Mouse (Mus musculus): ENCODE results near the gene Asic4. TPM values are rescaled to one million over a fixed set of nuclear protein-coding genes. Genes with fewer than 3 reads are reported as not detected.

Gene Asic4
- polyA plus RNA-seq (2015; fragmentation: Nextera tagmentation; extraction: Ambion mirVana), result 0.06 TPM in 1 of 2 replicates, not detected in the other

DNA sequence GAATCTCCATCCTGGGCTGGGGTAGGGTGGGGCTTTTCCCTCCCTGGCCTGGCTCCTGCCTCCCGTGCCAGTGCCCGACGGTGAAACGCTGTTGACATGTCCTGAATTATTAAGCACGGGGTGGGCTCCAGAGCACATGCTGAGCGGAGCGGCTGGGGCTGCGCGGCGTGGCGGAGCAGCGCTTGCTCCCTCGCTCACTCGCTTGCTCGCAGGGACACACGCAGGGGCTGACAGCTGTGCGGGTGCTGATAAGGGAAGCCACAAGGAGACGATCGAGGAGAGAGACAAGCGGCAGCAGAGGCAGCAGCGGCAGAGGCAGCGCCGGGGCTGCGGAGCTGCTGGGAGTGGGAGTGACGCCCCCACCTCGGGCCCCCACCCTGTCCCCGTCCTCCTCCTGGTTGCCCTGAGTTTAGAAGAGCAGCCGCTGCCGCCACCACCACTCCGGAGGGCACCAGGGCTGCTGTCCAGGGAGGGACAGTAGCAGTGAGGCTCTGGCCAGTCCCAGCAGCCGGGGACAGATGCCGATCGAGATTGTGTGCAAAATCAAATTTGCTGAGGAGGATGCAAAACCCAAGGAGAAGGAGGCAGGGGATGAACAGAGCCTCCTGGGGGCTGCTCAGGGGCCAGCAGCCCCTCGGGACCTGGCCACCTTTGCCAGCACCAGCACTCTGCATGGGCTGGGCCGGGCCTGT lies at the start of gene Asic4:
Gene Asic4, plus strand, starts transcription at position 123 of the 692 bp plus-strand sequence.
- peak within 1 kb of the TSS; percentile 57 for H3K4me2 ChIP-seq (ENCODE audit: low read depth, low read length)
- H3K27me3 ChIP-seq (ENCODE audit: control insufficient read depth, insufficient read depth, low read depth, low read length), result peaks cover 92% of the 10 kb centered on the region
- peak within 1 kb of the TSS; percentile 2; the same call in 1 of the 2 replicates for H3K9ac ChIP-seq (ENCODE audit: low read depth, low read length)
- peak; percentile 43; the same call in 1 of the 2 replicates for ATAC-seq (ENCODE audit: low read depth)
- H3K36me3 ChIP-seq (ENCODE audit: control insufficient read depth, insufficient read depth), result no peaks in the 10 kb centered on the region
- peaks cover 54% of the 10 kb centered on the region for H3K4me1 ChIP-seq (ENCODE audit: control insufficient read depth, low read depth, low read length)
- H3K4me3 ChIP-seq (ENCODE audit: low read depth, low read length), result peak within 1 kb of the TSS; percentile 35
- H3K9me3 ChIP-seq (replicated peaks; ENCODE audit: control insufficient read depth, low read length), result no peaks in the 10 kb centered on the region
- H3K27ac ChIP-seq (ENCODE audit: low read length), result no peak within 1 kb of the TSS
- under 1% methylated on average over 29 of the region's 35 CpGs for WGBS (ENCODE audit: insufficient replicate concordance)

DNA sequence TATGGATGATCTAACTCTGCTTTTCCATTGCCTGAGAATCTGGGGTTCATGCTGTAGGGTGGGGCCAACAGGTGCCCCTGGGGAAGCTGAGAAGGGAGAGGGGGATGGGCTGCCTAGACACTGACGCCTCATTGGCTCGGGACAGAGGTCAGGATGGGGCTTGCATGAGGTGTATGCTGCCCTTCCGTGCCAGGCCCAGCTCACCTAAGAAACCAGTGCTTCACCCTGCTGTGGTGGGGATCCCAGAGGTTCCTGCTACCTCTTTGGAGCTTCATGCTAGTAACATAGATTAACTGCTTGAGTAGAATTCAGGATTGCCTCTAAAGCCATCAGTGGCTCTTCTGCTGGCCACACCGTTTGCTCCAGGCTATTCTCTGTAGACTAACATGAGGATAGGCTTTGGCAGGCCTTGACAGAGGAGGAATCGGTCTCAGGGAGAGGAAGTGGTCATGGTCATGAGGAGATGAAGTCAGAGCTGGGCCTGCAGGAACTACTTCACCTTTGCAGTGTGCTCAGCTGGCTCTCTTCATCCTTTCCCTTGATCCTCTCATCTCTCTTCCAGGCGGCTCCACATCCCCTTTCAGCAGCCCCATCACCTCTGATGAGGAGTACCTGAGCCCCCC lies 49.6 kb upstream of the Asic4 start:
- WGBS (ENCODE audit: insufficient replicate concordance), result 30% methylated on average over 6 of the region's 6 CpGs
- Histone ChIP-seq H3K27ac (ENCODE audit: low read length) (no peak overlapping the region), H3K27me3 (ENCODE audit: control insufficient read depth, insufficient read depth, low read depth, low read length) (no peaks in the 10 kb centered on the region), H3K4me2 (ENCODE audit: low read depth, low read length) (no peak overlapping the region), H3K9me3 (replicated peaks; ENCODE audit: control insufficient read depth, low read length) (no peaks in the 10 kb centered on the region), H3K36me3 (ENCODE audit: control insufficient read depth, insufficient read depth) (no peaks in the 10 kb centered on the region), H3K4me1 (ENCODE audit: control insufficient read depth, low read depth, low read length) (peaks cover 3% of the 10 kb centered on the region; the same call in 1 of the 2 replicates), H3K9ac (ENCODE audit: low read depth, low read length) (no peak overlapping the region), H3K4me3 (ENCODE audit: low read depth, low read length) (no peak overlapping the region)
- ATAC-seq (ENCODE audit: low read depth), result no peak

DNA sequence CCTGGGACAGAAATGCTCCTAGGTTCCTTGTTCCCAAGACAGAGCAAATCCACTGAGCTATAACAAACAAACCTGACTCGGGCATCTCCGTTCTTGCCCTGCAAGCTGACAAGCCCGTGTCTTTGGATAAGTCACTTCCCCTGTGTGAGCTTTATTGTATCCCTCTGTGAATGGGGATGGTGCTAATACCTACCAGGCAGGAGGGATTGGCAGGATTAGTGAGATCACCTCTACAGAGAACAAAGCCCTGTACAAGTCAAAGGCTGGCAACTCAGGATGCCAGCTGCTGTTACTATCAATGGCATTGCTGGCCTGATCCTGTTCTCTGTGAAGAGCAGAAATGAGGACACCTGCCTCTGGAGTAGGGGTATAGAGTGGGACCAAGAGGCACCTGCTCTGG lies 44.7 kb upstream of the Asic4 start:
- no peak overlapping the region for H3K27ac ChIP-seq (ENCODE audit: low read length)
- H3K9me3 ChIP-seq (replicated peaks; ENCODE audit: control insufficient read depth, low read length), result no peaks in the 10 kb centered on the region
- no peak overlapping the region for H3K9ac ChIP-seq (ENCODE audit: low read depth, low read length)
- H3K4me1 ChIP-seq (ENCODE audit: control insufficient read depth, low read depth, low read length), result no peaks in the 10 kb centered on the region
- no peaks in the 10 kb centered on the region for H3K36me3 ChIP-seq (ENCODE audit: control insufficient read depth, insufficient read depth)
- 61% methylated on average over 3 of the region's 3 CpGs for WGBS (ENCODE audit: insufficient replicate concordance)
- no peak overlapping the region for H3K4me2 ChIP-seq (ENCODE audit: low read depth, low read length)
- no peak overlapping the region for H3K4me3 ChIP-seq (ENCODE audit: low read depth, low read length)
- ATAC-seq (ENCODE audit: low read depth), result no peak
- no peaks in the 10 kb centered on the region for H3K27me3 ChIP-seq (ENCODE audit: control insufficient read depth, insufficient read depth, low read depth, low read length)

DNA sequence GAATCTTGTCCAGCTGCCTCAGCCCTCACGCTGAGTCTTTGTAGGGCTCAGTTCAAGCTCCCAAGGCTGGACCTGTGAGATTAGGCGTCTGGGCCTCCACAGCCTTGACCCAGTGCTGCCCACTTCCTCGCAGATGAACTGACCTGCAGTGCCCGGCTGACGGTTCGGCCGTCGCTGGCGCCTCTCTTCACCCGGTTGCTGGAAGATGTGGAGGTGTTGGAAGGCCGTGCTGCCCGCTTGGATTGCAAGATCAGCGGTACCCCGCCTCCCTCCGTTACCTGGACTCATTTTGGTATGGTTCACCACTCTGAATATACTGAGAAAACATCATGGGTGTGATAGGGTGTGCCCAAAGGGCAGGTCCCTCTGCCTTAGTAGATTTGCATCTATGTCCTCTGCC lies 44.1 kb upstream of the Asic4 start:
- 73% methylated on average over 15 of the region's 15 CpGs for WGBS (ENCODE audit: insufficient replicate concordance)
- Histone ChIP-seq H3K4me1 (ENCODE audit: control insufficient read depth, low read depth, low read length) (no peaks in the 10 kb centered on the region), H3K27me3 (ENCODE audit: control insufficient read depth, insufficient read depth, low read depth, low read length) (no peaks in the 10 kb centered on the region), H3K9ac (ENCODE audit: low read depth, low read length) (no peak overlapping the region), H3K4me2 (ENCODE audit: low read depth, low read length) (no peak overlapping the region), H3K9me3 (replicated peaks; ENCODE audit: control insufficient read depth, low read length) (no peaks in the 10 kb centered on the region), H3K36me3 (ENCODE audit: control insufficient read depth, insufficient read depth) (no peaks in the 10 kb centered on the region), H3K4me3 (ENCODE audit: low read depth, low read length) (no peak overlapping the region), H3K27ac (ENCODE audit: low read length) (no peak overlapping the region)
- no peak for ATAC-seq (ENCODE audit: low read depth)

DNA sequence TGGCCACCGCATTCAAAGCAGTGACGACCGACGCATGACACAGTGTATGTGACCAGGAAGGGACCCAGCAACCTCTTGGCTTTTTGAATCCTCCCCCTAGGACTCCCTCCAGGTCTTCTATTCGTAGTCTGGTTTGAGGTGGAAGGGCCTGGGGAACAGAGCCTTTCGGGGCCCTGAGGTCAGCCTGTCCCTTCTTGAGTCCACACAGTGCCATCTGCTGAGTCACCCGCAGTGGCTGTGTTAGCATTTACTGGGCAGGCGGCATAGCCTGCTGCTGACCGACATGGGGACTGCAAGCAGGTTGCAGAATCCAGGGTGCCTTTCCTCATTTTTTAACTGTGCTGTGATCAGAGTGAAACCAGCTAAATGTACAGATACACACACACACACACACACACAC lies 43.2 kb upstream of the Asic4 start:
- H3K4me3 ChIP-seq (ENCODE audit: low read depth, low read length), result no peak overlapping the region
- no peaks in the 10 kb centered on the region for H3K9me3 ChIP-seq (replicated peaks; ENCODE audit: control insufficient read depth, low read length)
- no peaks in the 10 kb centered on the region for H3K27me3 ChIP-seq (ENCODE audit: control insufficient read depth, insufficient read depth, low read depth, low read length)
- ATAC-seq (ENCODE audit: low read depth), result no peak
- 72% methylated on average over 9 of the region's 9 CpGs for WGBS (ENCODE audit: insufficient replicate concordance)
- H3K9ac ChIP-seq (ENCODE audit: low read depth, low read length), result no peak overlapping the region
- H3K27ac ChIP-seq (ENCODE audit: low read length), result no peak overlapping the region
- no peak overlapping the region for H3K4me2 ChIP-seq (ENCODE audit: low read depth, low read length)
- H3K4me1 ChIP-seq (ENCODE audit: control insufficient read depth, low read depth, low read length), result no peaks in the 10 kb centered on the region
- no peaks in the 10 kb centered on the region for H3K36me3 ChIP-seq (ENCODE audit: control insufficient read depth, insufficient read depth)

- H3K9me3 ChIP-seq (replicated peaks; ENCODE audit: control insufficient read depth, low read length), result no peaks in the 10 kb centered on the region
- no peak for ATAC-seq (ENCODE audit: low read depth)
- H3K4me1 ChIP-seq (ENCODE audit: control insufficient read depth, low read depth, low read length), result no peaks in the 10 kb centered on the region
- H3K4me3 ChIP-seq (ENCODE audit: low read depth, low read length), result no peak overlapping the region
- H3K9ac ChIP-seq (ENCODE audit: low read depth, low read length), result no peak overlapping the region
- H3K4me2 ChIP-seq (ENCODE audit: low read depth, low read length), result no peak overlapping the region
- 66% methylated on average over 4 of the region's 4 CpGs for WGBS (ENCODE audit: insufficient replicate concordance)
- H3K27me3 ChIP-seq (ENCODE audit: control insufficient read depth, insufficient read depth, low read depth, low read length), result no peaks in the 10 kb centered on the region
- H3K27ac ChIP-seq (ENCODE audit: low read length), result no peak overlapping the region
- no peaks in the 10 kb centered on the region for H3K36me3 ChIP-seq (ENCODE audit: control insufficient read depth, insufficient read depth)
These were observed 42.0 kb upstream of the Asic4 start for GRCm38 (mm10) chr1:75408210-75408609.

DNA sequence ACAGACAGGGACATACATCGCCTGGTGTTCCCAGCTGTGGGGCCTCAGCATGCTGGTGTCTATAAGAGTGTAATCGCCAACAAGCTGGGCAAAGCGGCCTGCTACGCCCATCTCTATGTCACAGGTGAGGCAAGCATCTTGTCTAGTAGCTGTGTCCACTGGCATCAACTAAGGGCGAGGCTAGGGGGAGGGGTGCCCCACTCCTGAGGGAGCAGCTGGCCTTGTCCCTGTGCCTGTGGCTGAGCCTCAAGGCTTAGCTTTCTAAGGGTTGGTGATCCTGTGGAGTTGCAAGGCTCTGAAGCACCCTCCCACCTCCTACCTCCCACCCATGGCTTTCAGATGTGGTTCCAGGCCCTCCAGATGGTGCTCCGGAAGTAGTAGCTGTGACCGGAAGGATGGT lies 40.3 kb upstream of the Asic4 start:
- H3K9ac ChIP-seq (ENCODE audit: low read depth, low read length), result no peak overlapping the region
- no peaks in the 10 kb centered on the region for H3K4me1 ChIP-seq (ENCODE audit: control insufficient read depth, low read depth, low read length)
- H3K27me3 ChIP-seq (ENCODE audit: control insufficient read depth, insufficient read depth, low read depth, low read length), result no peaks in the 10 kb centered on the region
- H3K36me3 ChIP-seq (ENCODE audit: control insufficient read depth, insufficient read depth), result no peaks in the 10 kb centered on the region
- no peak overlapping the region for H3K4me2 ChIP-seq (ENCODE audit: low read depth, low read length)
- ATAC-seq (ENCODE audit: low read depth), result no peak
- 66% methylated on average over 7 of the region's 7 CpGs for WGBS (ENCODE audit: insufficient replicate concordance)
- H3K9me3 ChIP-seq (replicated peaks; ENCODE audit: control insufficient read depth, low read length), result no peaks in the 10 kb centered on the region
- H3K4me3 ChIP-seq (ENCODE audit: low read depth, low read length), result no peak overlapping the region
- no peak overlapping the region for H3K27ac ChIP-seq (ENCODE audit: low read length)

- H3K9ac ChIP-seq (ENCODE audit: low read depth, low read length), result no peak overlapping the region
- H3K27me3 ChIP-seq (ENCODE audit: control insufficient read depth, insufficient read depth, low read depth, low read length), result no peaks in the 10 kb centered on the region; the same call in 1 of the 2 replicates
- WGBS (ENCODE audit: insufficient replicate concordance), result 59% methylated on average over 3 of the region's 3 CpGs
- no peaks in the 10 kb centered on the region for H3K36me3 ChIP-seq (ENCODE audit: control insufficient read depth, insufficient read depth)
- H3K4me1 ChIP-seq (ENCODE audit: control insufficient read depth, low read depth, low read length), result no peaks in the 10 kb centered on the region
- no peak overlapping the region for H3K4me2 ChIP-seq (ENCODE audit: low read depth, low read length)
- H3K4me3 ChIP-seq (ENCODE audit: low read depth, low read length), result no peak overlapping the region
- ATAC-seq (ENCODE audit: low read depth), result no peak
- H3K27ac ChIP-seq (ENCODE audit: low read length), result no peak overlapping the region
- H3K9me3 ChIP-seq (replicated peaks; ENCODE audit: control insufficient read depth, low read length), result no peaks in the 10 kb centered on the region
These were observed 38.0 kb upstream of the Asic4 start for GRCm38 (mm10) chr1:75412196-75412595.

DNA sequence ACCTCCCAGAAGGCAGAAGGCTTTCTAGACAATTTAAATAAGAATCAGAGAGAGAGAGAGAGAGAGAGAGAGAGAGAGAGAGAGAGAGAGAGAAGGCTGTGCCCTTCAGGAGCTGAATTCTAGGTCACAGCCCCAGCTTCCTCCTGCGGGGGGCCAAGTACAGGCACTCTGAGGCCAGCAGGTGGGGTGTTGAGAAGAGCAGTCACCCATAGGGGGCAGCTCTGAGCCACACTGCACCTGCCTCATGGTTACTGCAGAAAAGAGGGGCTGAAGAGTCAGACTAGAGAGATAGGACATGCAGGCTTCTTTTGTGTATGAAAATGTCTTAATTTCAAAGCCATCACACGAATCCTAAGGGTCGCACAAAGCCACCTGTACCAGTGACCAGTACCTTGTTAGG lies 36.5 kb upstream of the Asic4 start:
- no peaks in the 10 kb centered on the region; the same call in 1 of the 2 replicates for H3K27me3 ChIP-seq (ENCODE audit: control insufficient read depth, insufficient read depth, low read depth, low read length)
- no peaks in the 10 kb centered on the region for H3K36me3 ChIP-seq (ENCODE audit: control insufficient read depth, insufficient read depth)
- no peaks in the 10 kb centered on the region for H3K4me1 ChIP-seq (ENCODE audit: control insufficient read depth, low read depth, low read length)
- ATAC-seq (ENCODE audit: low read depth), result no peak
- H3K9me3 ChIP-seq (replicated peaks; ENCODE audit: control insufficient read depth, low read length), result no peaks in the 10 kb centered on the region
- no peak overlapping the region for H3K4me2 ChIP-seq (ENCODE audit: low read depth, low read length)
- H3K9ac ChIP-seq (ENCODE audit: low read depth, low read length), result no peak overlapping the region
- H3K27ac ChIP-seq (ENCODE audit: low read length), result no peak overlapping the region
- no peak overlapping the region for H3K4me3 ChIP-seq (ENCODE audit: low read depth, low read length)
- 59% methylated on average over 3 of the region's 3 CpGs for WGBS (ENCODE audit: insufficient replicate concordance)
